Mouse (Mus musculus): ENCODE measurements around the gene Klc2. TPM values are rescaled to one million over a fixed set of nuclear protein-coding genes. Genes with fewer than 3 reads are reported as not detected.
"Not testable (repeated sequence)": the region's sequence is repeated elsewhere in the genome, so short reads cannot be mapped to it uniquely, and the experiment has no call there.

Gene Klc2
- polyA plus RNA-seq, 1 experiment = 54.9 TPM

GRCm38 (mm10) chr19:5087884-5088728 is 30.3 kb downstream of the Klc2 start, which contains the start of gene Yif1a:
TSS of gene Yif1a (plus strand) at chr19:5088538.
- under 1% methylated on average over 58 of the region's 58 CpGs for WGBS
- Histone ChIP-seq H3K27ac (ENCODE audit: control insufficient read depth, insufficient read depth, low read length) (no peak within 1 kb of the TSS), H3K27me3 (ENCODE audit: control insufficient read depth, insufficient read depth, low read length) (peaks cover 14% of the 10 kb centered on the region; the same call in 1 of the 2 replicates), H3K4me1 (replicated peaks; ENCODE audit: control insufficient read depth, insufficient read depth, low read length) (peaks cover 23% of the 10 kb centered on the region), H3K36me3 (ENCODE audit: control insufficient read depth, insufficient read depth, low read length) (no peaks in the 10 kb centered on the region), H3K4me3 (ENCODE audit: control insufficient read depth, insufficient read depth, low read length) (peak within 1 kb of the TSS; percentile 88)
- peak; percentile 91 for DNase-seq
- TF ChIP-seq CTCF (IDR thresholded peaks at IDR 0.05; ENCODE audit: borderline replicate concordance, control insufficient read depth, extremely low read depth, insufficient read depth, low read length, poor library complexity) (peak; percentile 28; the same call in 1 of the 2 replicates), POLR2A (IDR thresholded peaks at IDR 0.05; ENCODE audit: control insufficient read depth, extremely low read depth, insufficient read depth, low read length, poor library complexity) (peak; percentile 67; the same call in 1 of the 2 replicates)

GRCm38 (mm10) chr19:5086533-5086932 is 31.8 kb downstream of the Klc2 start:
- WGBS = 61% methylated on average over 4 of the region's 4 CpGs
- not testable (repeated sequence) for DNase-seq; H3K4me3 ChIP-seq (ENCODE audit: control insufficient read depth, insufficient read depth, low read length); H3K27ac ChIP-seq (ENCODE audit: control insufficient read depth, insufficient read depth, low read length); H3K36me3 ChIP-seq (ENCODE audit: control insufficient read depth, insufficient read depth, low read length)
- Histone ChIP-seq H3K4me1 (replicated peaks; ENCODE audit: control insufficient read depth, insufficient read depth, low read length) (peaks cover 23% of the 10 kb centered on the region), H3K27me3 (ENCODE audit: control insufficient read depth, insufficient read depth, low read length) (peaks cover 14% of the 10 kb centered on the region; the same call in 1 of the 2 replicates)

GRCm38 (mm10) chr19:5085145-5085863 is 33.1 kb downstream of the Klc2 start, which contains the start of gene Tmem151a:
TSS of gene Tmem151a (minus strand) at chr19:5085531.
- peak within 1 kb of the TSS; percentile 20 for H3K4me3 ChIP-seq (ENCODE audit: control insufficient read depth, insufficient read depth, low read length)
- DNase-seq = no peak

GRCm38 (mm10) chr19:5084834-5085144 is 33.6 kb downstream of the Klc2 start:
- Histone ChIP-seq H3K36me3 (ENCODE audit: control insufficient read depth, insufficient read depth, low read length) (no peaks in the 10 kb centered on the region), H3K27me3 (ENCODE audit: control insufficient read depth, insufficient read depth, low read length) (peaks cover 15% of the 10 kb centered on the region; the same call in 1 of the 2 replicates), H3K4me1 (replicated peaks; ENCODE audit: control insufficient read depth, insufficient read depth, low read length) (peaks cover 23% of the 10 kb centered on the region), H3K4me3 (ENCODE audit: control insufficient read depth, insufficient read depth, low read length) (peak overlapping the region; percentile 20), H3K27ac (ENCODE audit: control insufficient read depth, insufficient read depth, low read length) (no peak overlapping the region)
- no peak for DNase-seq
- 14% methylated on average over 15 of the region's 15 CpGs for WGBS
- no peak for TF ChIP-seq POLR2A (IDR thresholded peaks at IDR 0.05; ENCODE audit: control insufficient read depth, extremely low read depth, insufficient read depth, low read length, poor library complexity)
- no peak for TF ChIP-seq CTCF (IDR thresholded peaks at IDR 0.05; ENCODE audit: borderline replicate concordance, control insufficient read depth, extremely low read depth, insufficient read depth, low read length, poor library complexity)

More at GRCm38 (mm10) chr19:5085145-5085863, 33.1 kb downstream of the Klc2 start, which contains the start of gene Tmem151a:
- Histone ChIP-seq H3K27me3 (ENCODE audit: control insufficient read depth, insufficient read depth, low read length) (peaks cover 15% of the 10 kb centered on the region; the same call in 1 of the 2 replicates), H3K27ac (ENCODE audit: control insufficient read depth, insufficient read depth, low read length) (no peak within 1 kb of the TSS), H3K36me3 (ENCODE audit: control insufficient read depth, insufficient read depth, low read length) (no peaks in the 10 kb centered on the region), H3K4me1 (replicated peaks; ENCODE audit: control insufficient read depth, insufficient read depth, low read length) (peaks cover 23% of the 10 kb centered on the region)
- TF ChIP-seq CTCF (IDR thresholded peaks at IDR 0.05; ENCODE audit: borderline replicate concordance, control insufficient read depth, extremely low read depth, insufficient read depth, low read length, poor library complexity) (no peak), POLR2A (IDR thresholded peaks at IDR 0.05; ENCODE audit: control insufficient read depth, extremely low read depth, insufficient read depth, low read length, poor library complexity) (no peak)
- 2% methylated on average over 68 of the region's 69 CpGs for WGBS

GRCm38 (mm10) chr19:5083961-5084833 is 34.2 kb downstream of the Klc2 start:
- TF ChIP-seq POLR2A (IDR thresholded peaks at IDR 0.05; ENCODE audit: control insufficient read depth, extremely low read depth, insufficient read depth, low read length, poor library complexity) (no peak), CTCF (IDR thresholded peaks at IDR 0.05; ENCODE audit: borderline replicate concordance, control insufficient read depth, extremely low read depth, insufficient read depth, low read length, poor library complexity) (no peak)
- peaks cover 15% of the 10 kb centered on the region; the same call in 1 of the 2 replicates for H3K27me3 ChIP-seq (ENCODE audit: control insufficient read depth, insufficient read depth, low read length)
- 63% methylated on average over 3 of the region's 3 CpGs for WGBS

GRCm38 (mm10) chr19:5082596-5082995 is 35.8 kb downstream of the Klc2 start:
- H3K4me3 ChIP-seq (ENCODE audit: control insufficient read depth, insufficient read depth, low read length) = no peak overlapping the region
- H3K36me3 ChIP-seq (ENCODE audit: control insufficient read depth, insufficient read depth, low read length) = no peaks in the 10 kb centered on the region
- peaks cover 13% of the 10 kb centered on the region for H3K4me1 ChIP-seq (replicated peaks; ENCODE audit: control insufficient read depth, insufficient read depth, low read length)
- H3K27ac ChIP-seq (ENCODE audit: control insufficient read depth, insufficient read depth, low read length) = no peak overlapping the region
- 70% methylated on average over 24 of the region's 24 CpGs for WGBS
- TF ChIP-seq CTCF (IDR thresholded peaks at IDR 0.05; ENCODE audit: borderline replicate concordance, control insufficient read depth, extremely low read depth, insufficient read depth, low read length, poor library complexity) (no peak), POLR2A (IDR thresholded peaks at IDR 0.05; ENCODE audit: control insufficient read depth, extremely low read depth, insufficient read depth, low read length, poor library complexity) (no peak)
- H3K27me3 ChIP-seq (ENCODE audit: control insufficient read depth, insufficient read depth, low read length) = peaks cover 15% of the 10 kb centered on the region; the same call in 1 of the 2 replicates
- DNase-seq = no peak

More at GRCm38 (mm10) chr19:5083961-5084833, 34.2 kb downstream of the Klc2 start:
- H3K4me3 ChIP-seq (ENCODE audit: control insufficient read depth, insufficient read depth, low read length) = no peak overlapping the region
- no peak for DNase-seq
- H3K27ac ChIP-seq (ENCODE audit: control insufficient read depth, insufficient read depth, low read length) = no peak overlapping the region
- H3K4me1 ChIP-seq (replicated peaks; ENCODE audit: control insufficient read depth, insufficient read depth, low read length) = peaks cover 21% of the 10 kb centered on the region
- H3K36me3 ChIP-seq (ENCODE audit: control insufficient read depth, insufficient read depth, low read length) = no peaks in the 10 kb centered on the region

Data from thymus, adult 2 months (tissue).